Mouse (Mus musculus): ENCODE results near the gene Hist1h4h.
"Not testable (repeated sequence)": the region's sequence is repeated elsewhere in the genome, so short reads cannot be mapped to it uniquely, and the experiment has no call there.

Hist1h4h gene

DNA sequence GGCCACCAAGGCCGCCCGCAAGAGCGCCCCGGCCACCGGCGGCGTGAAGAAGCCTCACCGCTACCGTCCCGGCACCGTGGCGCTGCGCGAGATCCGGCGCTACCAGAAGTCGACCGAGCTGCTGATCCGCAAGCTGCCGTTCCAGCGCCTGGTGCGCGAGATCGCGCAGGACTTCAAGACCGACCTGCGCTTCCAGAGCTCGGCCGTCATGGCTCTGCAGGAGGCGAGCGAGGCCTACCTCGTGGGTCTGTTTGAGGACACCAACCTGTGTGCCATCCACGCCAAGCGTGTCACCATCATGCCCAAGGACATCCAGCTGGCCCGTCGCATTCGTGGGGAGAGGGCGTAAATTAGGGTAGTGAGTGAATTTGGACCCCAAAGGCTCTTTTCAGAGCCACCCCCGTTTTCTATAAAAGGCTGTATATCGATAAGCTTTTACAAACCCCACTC, 45.0 kb downstream of the Hist1h4h start:
- DNase-seq (ENCODE audit: low spot score in 2 of 2), result not testable (repeated sequence)

DNA sequence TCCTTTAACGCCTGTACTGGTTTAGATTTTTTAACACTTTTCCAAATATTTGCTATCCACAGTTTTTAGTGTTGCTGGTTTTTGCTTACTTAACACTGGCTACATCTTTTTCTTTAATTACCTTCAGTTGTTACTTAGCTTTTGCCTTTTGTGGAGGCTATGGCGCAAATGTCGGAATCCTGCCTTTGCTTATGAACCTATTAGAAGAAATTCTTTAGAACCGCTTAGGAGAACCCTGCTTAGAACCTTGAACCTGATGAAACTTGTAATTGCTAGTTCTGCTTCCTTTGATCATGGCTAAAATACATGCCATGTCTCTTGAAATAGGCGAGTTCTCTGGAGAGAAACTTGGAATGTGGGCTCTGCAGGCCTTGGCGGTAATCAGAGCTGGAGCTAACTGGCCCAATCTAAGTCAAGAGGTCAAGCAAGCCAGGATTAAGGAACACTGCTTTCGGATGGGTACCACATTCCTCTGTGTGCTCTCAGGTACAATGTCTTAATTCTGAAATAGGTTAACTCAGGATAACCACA, 45.6 kb downstream of the Hist1h4h start:
- DNase-seq (ENCODE audit: low spot score in 2 of 2), result no peak

DNA sequence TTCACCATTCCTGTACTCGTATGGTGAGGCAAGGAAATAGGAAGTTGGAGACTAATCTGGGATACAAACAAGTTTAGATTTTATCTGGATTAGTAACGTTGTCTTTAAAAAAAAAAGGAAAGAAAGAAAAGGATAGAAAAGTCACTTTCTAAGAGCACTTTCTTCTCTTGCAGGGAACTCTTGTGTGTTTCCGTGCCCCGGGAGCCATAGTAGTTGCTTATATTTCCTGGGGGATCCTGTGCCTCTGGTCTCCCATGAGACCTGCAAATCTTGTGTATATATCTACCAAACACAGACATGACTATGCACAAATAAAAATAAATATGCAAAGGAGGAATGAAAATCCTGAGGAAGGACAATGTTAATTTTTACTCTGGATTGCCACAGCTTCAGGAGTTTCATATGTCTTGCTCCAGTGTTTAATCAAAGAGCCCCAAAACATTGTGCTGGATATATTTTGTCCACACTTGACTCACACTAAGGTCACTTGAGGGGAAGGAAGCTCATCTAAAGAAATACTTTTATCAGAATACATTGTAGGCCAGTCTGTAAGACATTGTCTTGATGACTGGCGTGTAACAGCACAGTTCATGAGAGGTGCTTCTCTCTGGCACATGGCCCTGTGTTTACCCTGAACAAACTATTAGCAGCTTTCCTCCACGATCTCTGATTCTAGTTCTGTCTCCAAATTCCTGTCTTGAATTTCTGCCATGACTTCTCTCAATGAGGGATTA, 46.2 kb downstream of the Hist1h4h start:
- DNase-seq (ENCODE audit: low spot score in 2 of 2), result no peak

DNA sequence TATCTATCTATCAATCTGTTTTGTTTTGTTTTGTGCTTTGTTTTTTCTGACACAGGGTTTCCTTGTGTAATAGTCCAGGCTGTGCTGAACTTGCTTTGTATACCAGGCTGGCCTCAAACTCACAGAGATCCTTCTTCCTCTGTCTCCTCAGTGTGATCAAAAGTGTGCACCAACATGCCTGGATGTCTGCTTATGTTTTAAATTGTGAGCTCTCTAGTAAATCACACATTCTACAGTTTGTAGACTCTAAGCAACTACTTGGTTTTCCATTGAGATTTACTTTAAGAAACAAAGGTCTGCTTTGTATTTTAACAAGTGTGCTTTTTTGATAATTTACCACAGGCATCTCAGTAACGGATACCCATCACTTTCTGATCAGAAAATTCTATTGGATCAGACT, 47.0 kb downstream of the Hist1h4h start:
- DNase-seq (ENCODE audit: low spot score in 2 of 2), result no peak

All from spleen, postnatal 4 days (tissue).